Mouse (Mus musculus): ENCODE data around the gene Chrm1. TPM values are rescaled to one million over a fixed set of nuclear protein-coding genes. Genes with fewer than 3 reads are reported as not detected.
"Not testable (repeated sequence)": the region's sequence is repeated elsewhere in the genome, so short reads cannot be mapped to it uniquely, and the experiment has no call there.

The Chrm1 gene
- total RNA-seq, 2 experiments from 2014 or later, result 0.05 to 0.10 TPM

DNA sequence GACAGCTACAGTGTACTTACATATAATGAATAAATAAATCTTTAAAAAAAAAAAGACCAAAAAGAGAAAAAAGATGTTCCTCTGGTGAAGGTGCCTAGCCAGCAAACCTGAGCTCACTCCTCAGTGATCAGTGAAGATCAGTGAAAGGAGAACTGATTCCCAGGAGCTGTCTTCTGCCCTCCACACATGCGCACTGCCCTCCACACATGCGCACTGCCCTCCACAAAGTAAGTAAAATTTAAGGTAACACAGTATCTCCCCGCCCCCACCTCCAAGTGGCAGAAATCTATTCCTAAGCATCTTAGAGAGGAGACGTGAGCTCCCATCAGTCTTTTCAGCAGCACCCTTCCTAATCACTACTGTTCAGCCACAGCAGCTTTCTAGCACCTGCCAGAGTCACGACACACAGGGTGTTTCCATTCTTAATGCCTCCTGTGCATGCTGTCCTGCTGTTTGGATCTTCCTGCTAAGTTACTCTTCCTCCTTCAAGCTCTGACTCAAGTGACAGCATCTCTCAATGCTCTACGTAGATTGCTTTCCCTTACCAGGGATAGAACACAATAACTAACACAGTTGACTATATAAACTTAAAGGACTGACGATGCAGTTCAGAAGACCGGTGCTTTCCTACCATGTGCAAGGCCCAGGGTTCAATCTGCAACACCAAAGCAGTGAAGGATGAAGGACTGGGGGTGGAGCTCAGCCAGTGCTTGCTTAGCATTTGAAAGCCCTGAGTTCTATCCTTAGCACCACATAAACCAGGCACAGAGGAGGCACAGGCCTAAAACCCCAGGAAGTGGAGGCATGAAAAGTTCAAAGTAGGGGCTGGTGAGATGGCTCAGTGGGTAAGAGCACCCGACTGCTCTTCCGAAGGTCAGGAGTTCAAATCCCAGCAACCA lies 52.5 kb downstream of the Chrm1 start:
- DNase-seq (ENCODE audit: low spot score in 2 of 2), result no peak

DNA sequence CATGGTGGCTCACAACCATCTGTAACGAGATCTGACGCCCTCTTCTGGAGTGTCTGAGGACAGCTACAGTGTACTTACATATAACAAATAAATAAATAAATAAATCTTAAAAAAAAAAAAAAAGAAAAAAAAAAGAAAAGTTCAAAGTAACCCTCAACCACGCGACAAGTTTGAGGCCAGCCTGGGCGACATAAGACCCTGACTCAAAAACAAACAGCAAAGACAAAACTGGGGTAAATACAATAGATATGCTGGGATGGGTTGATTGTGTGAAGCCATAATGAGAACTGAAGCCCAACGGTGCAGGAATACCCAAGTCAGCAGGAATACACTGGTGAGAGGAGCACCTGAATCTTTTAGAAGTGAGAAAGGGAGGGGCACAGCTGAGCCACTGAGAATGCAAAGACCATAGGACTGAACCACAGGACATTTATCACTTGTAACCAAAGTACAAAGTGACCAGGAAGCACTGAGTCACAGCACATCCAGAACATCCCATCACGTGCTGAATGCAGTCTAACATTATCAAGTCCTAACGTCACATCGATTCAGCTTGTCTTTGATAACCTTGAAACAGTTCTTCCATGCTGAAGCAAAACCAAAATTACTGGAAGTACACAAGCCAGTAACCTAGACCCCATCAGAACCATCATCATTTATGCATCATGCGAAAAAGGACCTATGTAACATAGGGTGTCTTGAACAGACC lies 53.3 kb downstream of the Chrm1 start:
- no peak for DNase-seq (ENCODE audit: low spot score in 2 of 2)

DNA sequence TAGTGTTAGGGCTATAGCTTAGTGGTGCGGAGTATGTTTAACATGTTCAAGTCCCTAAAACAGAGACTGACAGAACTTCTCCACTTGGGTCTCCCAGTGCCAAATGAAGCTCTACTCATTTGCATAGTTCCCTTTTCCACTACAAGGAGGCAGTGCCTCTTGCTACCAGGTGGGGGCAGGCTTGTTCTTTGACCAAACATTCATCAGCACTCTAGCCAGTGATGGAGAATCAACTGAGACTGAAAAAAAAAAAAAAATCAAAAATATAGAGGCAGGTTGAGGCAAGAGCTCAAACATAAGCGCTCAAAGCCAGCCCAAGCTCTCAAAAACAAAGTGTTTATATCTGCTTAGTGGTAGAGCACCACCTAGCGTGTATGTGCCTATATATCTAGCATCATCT lies 54.8 kb downstream of the Chrm1 start:
- peak in 1 of 2 experiments; percentile 42 for DNase-seq (ENCODE audit: low spot score in 2 of 2)

DNA sequence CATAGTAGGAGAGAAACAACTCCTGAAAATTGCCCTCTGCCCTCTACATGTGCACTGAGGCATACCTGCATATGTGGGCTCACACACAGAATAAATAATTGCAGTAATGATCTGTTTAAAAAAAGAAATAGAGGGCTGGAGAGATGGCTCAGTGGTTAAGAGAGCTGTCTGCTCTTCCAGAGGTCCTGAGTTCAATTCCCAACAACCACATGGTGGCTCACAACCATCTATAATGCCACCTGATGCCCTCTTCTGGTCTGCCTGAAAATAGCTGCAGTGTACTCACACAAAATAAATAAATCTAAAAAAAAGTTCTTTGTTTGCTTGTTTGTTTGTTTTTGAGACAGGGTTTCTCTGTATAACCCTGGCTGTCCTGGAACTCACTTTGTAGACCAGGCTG lies 55.4 kb downstream of the Chrm1 start:
- not testable (repeated sequence) for DNase-seq (ENCODE audit: low spot score in 2 of 2)

DNA sequence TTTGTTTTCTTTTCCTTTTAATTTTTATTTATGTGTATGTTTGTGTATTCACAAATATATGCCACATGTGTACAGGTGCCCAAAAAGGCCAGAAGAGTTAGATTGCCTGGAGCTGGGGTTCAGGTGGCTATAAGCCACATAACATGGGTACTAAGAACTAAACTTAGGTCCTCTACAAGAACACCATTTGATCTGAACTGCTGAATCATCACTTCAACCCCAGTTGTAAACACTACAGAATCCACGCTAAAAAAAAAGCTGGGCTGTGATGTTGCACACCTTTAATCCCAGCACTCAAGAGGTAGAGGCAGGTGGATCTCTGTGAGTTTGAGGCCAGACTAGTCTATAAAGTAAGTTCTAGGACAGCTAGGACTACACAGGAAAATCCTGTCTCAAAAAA lies 57.8 kb downstream of the Chrm1 start:
- DNase-seq (ENCODE audit: low spot score in 2 of 2), result no peak

DNA sequence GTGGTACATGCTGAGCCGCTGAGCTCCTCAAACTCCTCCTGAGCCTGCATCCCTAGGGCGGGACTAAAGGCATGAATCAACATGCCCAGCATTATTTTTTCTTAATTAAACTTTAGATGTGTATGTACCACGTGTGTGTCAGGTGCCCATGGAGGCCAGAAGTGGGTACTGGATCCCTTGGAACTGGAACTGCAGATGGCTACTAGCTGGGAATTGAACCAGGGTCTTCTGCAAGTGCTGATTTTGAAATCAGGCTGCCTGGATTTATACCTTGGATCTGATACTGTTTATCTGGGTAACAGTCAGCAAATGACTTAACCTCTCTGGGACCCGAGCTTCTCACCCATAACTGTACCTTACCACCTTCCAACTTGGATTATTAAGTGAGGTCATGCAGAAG lies 58.4 kb downstream of the Chrm1 start:
- DNase-seq (ENCODE audit: low spot score in 2 of 2), result no peak

DNA sequence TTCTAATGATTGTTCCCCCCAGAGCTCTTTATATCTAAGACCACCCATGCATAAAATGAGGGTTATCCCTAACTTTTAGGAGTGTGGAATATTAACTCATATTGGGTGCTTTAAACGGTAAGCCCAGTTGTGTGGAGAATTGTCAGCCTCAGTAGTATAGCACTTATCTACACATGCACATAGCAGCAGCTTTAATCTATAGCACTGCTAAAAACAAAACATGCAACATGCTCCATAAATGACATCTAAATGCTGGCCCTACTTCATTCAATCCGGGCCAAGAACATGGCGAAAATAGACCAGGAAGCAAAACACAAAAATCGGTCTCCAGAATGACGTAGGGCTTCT lies 58.9 kb downstream of the Chrm1 start:
- no peak for DNase-seq (ENCODE audit: low spot score in 2 of 2)

DNA sequence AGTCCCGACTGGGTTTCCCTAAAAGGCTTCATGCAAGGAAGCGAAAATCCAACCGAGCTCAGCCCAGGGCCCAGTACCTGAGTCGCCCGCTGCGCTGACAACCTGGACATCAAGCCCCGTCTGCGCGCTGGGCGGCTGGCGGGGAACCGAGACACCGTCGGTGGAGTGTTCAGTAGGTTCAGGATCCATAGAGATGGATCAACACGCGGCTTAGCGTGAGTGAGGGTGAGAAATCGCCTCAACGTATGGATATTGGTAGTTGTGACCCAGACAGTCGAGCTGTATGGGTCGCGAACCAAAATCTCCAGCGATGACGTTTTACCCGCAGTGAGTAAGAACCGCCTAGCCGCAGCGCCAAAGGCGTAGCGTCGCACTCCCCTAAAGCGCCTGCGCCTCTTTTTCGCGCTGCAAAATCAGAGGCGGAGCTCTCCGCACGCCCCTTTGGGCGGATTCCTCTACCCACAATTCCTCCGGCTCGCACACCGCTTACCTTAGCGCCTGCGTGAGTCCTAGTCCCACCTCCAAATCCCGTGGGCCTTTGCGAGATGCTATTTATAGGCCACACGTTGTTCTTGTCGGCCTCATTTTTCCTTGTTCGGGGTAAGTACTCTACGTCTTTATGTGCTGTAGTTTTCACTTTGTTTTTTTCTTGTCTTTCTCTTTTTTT lies 59.5 kb downstream of the Chrm1 start, which contains the start of gene Slc3a2:
Gene Slc3a2 (minus strand): TSS at position 463 of the 667 bp plus-strand sequence.
- DNase-seq (ENCODE audit: low spot score in 2 of 2), result peak; percentile 85 to 94

DNA sequence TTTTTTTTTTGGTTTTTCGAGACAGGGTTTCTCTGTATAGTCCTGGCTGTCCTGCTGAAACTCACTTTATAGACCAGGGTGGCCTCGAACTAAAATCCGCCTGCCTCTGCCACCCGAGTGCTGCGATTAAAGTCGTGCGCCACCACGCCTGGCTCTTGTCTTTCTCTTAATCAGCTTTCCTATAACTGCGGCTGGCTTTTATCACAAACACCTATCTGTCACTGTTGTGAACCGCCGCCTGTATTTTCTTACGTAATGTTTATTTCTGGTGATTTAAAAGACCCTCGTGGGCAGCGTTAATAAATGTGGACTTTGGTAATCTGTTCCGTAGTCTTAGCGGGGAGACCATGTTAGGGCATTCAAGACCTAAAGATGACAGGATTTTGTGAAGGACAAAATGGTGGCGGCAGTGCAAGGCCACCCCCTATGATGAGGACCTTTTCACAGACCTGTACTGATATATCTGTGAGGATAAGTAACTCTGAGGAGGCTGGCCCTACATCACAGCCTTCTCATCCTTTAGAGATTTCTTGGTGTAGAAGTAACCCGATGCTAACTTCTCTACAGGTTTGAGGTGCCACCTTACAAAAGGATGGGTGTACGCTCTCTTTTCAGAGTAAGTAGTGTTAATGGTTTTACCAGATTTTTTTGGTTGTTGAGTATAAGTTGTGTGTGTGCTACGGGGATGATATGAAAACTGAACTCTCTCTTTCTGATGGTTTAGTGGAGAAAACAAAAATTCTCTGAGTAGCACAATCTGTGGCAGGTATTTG lies 60.2 kb downstream of the Chrm1 start:
- DNase-seq (ENCODE audit: low spot score in 2 of 2), result peak in 1 of 2 experiments; percentile 14

DNA sequence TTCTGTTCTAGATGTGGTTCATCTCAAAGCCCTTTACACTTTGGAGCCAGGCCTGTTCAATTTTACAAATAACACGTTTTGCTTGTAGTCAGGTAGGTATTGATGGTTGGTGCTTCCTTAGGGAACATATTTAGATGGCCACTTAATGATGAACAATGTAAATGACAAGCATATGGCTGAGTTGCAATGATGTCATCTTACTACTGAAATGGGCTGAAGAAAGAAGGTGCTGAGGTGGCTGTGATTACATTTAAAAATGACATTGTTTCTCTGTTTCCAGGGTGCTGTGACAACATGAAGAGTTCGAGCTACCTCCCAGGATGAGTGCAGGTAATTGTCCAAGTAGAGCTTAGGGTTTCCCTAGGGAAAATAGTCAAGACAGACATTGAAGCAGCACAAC lies 60.8 kb downstream of the Chrm1 start:
- no peak for DNase-seq (ENCODE audit: low spot score in 2 of 2)

DNA sequence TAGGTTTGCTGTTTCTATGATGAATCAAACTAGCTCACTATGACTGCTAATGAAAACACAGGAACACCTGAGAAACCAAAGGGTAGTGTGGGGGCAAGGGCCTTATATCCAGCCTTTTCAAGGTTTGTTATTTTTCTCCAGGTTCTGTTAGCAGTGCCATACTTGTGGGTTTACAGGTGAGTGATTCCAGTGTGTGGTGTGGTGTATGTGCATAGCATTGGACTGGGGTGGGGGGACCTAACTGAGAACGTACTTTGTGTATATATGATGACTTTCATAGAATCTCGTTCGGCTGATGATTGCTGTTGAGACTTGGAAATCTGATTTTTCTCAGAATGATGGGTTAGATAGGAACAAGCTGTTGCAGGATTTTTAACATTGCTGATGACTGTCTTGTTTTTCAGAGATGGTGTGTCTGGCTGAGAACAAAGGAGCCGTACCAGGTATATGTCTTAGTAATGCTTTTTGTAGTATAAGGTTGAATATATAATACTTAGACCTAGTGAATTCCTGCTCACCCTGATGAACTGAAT lies 61.6 kb downstream of the Chrm1 start:
- no peak for DNase-seq (ENCODE audit: low spot score in 2 of 2)

DNA sequence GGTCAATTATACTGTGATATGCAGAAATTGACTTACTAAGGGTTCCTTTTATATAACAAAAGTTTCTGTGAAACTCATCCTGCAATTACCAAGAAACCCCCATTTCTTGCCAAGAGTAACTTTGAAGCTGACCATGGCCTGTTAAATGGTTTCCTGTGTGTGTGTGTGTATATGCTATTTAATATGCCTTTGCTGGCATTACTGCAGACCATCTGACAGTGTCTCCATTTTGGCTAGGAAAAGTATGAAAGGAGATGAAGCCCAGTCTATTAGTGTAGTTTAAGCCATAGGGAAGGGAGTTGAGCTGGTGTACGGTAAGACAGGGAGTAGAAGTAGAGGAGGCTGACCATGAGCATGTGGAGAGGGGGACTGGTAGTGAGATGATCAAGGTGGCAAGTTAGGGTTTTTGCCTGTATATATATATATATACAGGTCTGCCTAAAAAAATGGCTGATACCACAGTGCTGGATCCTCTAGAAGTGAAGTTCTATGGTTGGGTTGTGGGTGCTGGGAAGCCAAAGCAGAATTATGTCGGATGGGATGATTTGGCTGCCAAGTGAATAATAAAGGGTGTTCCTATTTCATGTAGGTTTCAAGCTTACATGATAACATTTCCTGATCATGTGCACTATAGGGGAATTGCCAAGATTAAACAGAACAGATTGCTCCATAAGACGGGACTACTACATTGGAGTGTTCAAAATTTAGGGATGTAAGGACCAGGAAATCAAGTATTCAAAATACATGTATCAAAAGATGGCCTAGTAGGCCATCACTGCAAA lies 63.2 kb downstream of the Chrm1 start:
- no peak for DNase-seq (ENCODE audit: low spot score in 2 of 2)

DNA sequence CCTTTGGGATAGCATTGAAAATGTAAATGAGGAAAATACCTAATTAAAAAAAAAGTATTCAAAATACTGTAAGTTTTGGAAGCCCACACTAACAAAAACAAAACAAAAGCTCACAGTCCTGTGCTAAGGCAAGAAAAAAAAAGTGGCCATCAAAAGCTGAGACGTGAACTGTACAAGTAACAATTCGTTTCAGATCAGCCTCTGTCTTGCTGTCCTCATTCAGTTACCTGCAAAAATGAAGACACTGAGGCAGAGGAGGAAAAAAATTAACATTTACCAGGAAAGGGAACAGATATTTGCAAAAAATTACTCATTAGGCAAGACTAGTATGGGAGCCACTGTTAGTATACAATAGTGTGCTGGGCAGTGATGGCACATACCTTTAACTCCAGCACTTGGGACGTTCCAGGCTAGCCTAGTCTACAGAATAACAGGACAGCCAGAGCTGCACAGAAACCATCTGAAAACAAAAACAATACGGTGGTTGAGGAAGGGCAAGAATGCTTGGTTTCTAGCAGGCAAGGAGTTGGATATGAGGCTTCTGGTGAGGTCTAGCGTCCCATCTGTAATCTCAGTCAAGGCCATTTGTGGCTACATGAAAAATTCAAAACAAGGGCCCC lies 64.0 kb downstream of the Chrm1 start:
- DNase-seq (ENCODE audit: low spot score in 2 of 2), result no peak

DNA sequence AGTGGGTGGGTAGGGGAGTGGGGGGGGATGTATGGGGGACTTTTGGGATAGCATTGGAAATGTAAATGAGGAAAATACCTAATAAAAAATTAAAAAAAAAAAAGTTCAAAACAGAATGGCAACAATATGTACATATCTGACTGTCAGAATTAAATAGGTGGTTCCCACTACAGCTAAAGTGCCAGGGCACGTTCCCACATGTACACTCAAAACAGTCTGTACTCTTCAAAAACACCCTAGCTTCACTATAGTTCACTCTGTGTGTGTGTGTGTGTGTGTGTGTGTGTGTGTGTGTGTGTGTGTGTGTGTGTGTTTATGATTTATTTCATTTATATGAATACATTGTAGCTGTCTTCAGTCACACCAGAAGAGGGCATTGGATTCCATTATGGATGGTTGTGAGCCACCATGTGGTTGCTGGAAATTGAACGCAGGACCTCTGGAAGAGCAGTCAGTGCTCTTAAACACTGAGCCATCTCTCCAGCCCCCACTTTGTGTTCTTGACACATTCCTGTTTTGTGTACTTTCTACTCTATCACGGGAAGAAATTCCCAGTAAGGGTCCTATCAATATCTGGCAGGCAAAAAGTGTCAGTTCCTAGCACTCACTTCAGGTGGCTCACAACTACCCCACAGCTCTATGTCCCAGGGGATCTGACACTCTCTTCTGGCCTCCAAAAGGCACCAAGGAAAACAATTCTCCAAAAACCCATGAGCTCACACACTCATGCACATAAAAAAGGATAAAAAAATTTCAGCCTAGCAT lies 64.9 kb downstream of the Chrm1 start:
- not testable (repeated sequence) for DNase-seq (ENCODE audit: low spot score in 2 of 2)

Other genes starting within 250 kb of the Chrm1 start
- not detected for gene Slc22a8, start 72.5 kb upstream of the Chrm1 start, total RNA-seq (2021)
- not detected for gene Slc22a6, start 45.8 kb upstream of the Chrm1 start, total RNA-seq (2021)
- gene Slc3a2, start 59.6 kb downstream of the Chrm1 start, total RNA-seq (2021), result 10 to 100 TPM; 42.4 to 43.8 TPM
- 10 to 100 TPM; 34.5 to 35.1 TPM for gene Wdr74, start 72.0 kb downstream of the Chrm1 start, total RNA-seq (2021)
- 1 to 10 TPM in 1 of 2 experiments, not detected in 1; 2.5 TPM for gene 1700092M07Rik, start 76.9 kb downstream of the Chrm1 start, total RNA-seq (2021)
- 10 to 100 TPM; 59.1 to 60.5 TPM for gene Stx5a, start 77.6 kb downstream of the Chrm1 start, total RNA-seq (2021)
- gene Nxf1, start 93.3 kb downstream of the Chrm1 start, total RNA-seq (2021), result 10 to 100 TPM; 70.4 to 80.5 TPM
- gene Tmem223, start 107.2 kb downstream of the Chrm1 start, total RNA-seq (2021), result 10 to 100 TPM; 71.4 to 85.6 TPM
- 10 to 100 TPM; 19.3 to 21.9 TPM for gene Tmem179b, start 110.7 kb downstream of the Chrm1 start, total RNA-seq (2021)
- 10 to 100 TPM; 15.5 to 16.9 TPM for gene Taf6l, start 122.6 kb downstream of the Chrm1 start, total RNA-seq (2021)
- 10 to 100 TPM; 61.0 to 65.4 TPM for gene Polr2g, start 134.8 kb downstream of the Chrm1 start, total RNA-seq (2021)
- 1 to 10 TPM; 1.4 to 1.5 TPM for gene Zbtb3, start 138.8 kb downstream of the Chrm1 start, total RNA-seq (2021)
- gene Ttc9c, start 155.5 kb downstream of the Chrm1 start, total RNA-seq (2021), result 10 to 100 TPM; 19.9 to 22.9 TPM
- 10 to 100 TPM; 61.3 to 71.0 TPM for gene Hnrnpul2, start 156.2 kb downstream of the Chrm1 start, total RNA-seq (2021)
- gene AC129217.1, start 166.0 kb downstream of the Chrm1 start, total RNA-seq (2021), result under 1 TPM in 1 of 2 experiments, not detected in 1; 0.67 TPM
- 10 to 100 TPM; 22.1 to 24.2 TPM for gene Bscl2, start 173.7 kb downstream of the Chrm1 start, total RNA-seq (2021)
- gene Gng3, start 175.4 kb downstream of the Chrm1 start, total RNA-seq (2021), result under 1 TPM; 0.17 to 0.26 TPM
- gene Lrrn4cl, start 187.0 kb downstream of the Chrm1 start, total RNA-seq (2021), result 10 to 100 TPM; 18.7 to 22.9 TPM
- 100 to 1,000 TPM; 149 to 158 TPM for gene Ubxn1, start 207.7 kb downstream of the Chrm1 start, total RNA-seq (2021)
- gene Uqcc3, start 217.1 kb downstream of the Chrm1 start, total RNA-seq (2021), result 10 to 100 TPM; 48.1 to 49.3 TPM
- gene Lbhd1, start 219.9 kb downstream of the Chrm1 start, total RNA-seq (2021), result 10 to 100 TPM in 1 of 2 experiments, 1 to 10 TPM in 1; 2.4 to 11.4 TPM
- not detected for gene Gm49403, start 220.1 kb downstream of the Chrm1 start, total RNA-seq (2021)
- gene 1810009A15Rik, start 225.1 kb downstream of the Chrm1 start, total RNA-seq (2021), result 10 to 100 TPM; 30.0 to 30.9 TPM
- 1 to 10 TPM; 1.5 to 2.9 TPM for gene Gm49416, start 225.1 kb downstream of the Chrm1 start, total RNA-seq (2021)
- 10 to 100 TPM; 19.0 to 20.1 TPM for gene Ints5, start 229.2 kb downstream of the Chrm1 start, total RNA-seq (2021)
- 10 to 100 TPM; 74.2 to 77.0 TPM for gene Ganab, start 234.3 kb downstream of the Chrm1 start, total RNA-seq (2021)

Measured in gastrocnemius, postnatal 4 days (tissue).